Mouse (Mus musculus): ENCODE measurements at regions not wholly inside any gene's neighbourhood (a gene's known extent, or its start where the extent isn't known, plus 50 kb on each side); places are given as distances from the start of the nearest gene placed in this dataset.

DNA sequence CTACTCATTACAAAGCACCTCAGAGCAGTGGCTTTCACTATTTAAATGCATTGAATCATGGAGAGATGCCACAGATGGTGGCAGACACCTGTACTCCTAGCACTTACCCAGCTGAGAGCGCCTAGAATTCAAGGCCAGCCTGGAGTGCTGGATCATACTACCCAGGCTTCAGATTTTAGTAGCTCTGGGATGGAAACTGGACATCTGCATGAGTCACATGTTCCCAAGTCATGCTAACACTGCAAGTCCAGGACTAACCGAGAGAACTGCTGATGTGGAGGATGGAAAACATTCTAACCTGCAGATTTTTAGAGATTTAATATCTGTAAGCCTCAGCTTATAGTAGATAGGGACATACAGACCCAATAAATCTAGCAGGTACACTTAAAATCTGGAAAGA is 1384.3 kb downstream of the Gsdmc2 start:
- TF ChIP-seq POLR2A (IDR thresholded peaks at IDR 0.05; ENCODE audit: insufficient read depth, low read depth, low read length) (no peak), CTCF (IDR thresholded peaks at IDR 0.05) (no peak), EP300 (IDR thresholded peaks at IDR 0.05; ENCODE audit: insufficient read depth, low read depth, low read length) (no peak)

All from heart, adult 2 months (tissue).